Mouse (Mus musculus) cerebellum, postnatal 10 days (tissue): ENCODE measurements at regions not wholly inside any gene's neighbourhood (a gene's known extent, or its start where the extent isn't known, plus 50 kb on each side); places are given as distances from the start of the nearest gene placed in this dataset.
A peak's percentile ranks its signal among the peaks of the same experiment; 100 is the strongest.

Experiments used
- DNase-seq, 2 experiments: peaks; one replicate each; pipeline ENCODE4 v3.0.0; 2021; ENCODE audit warnings: mixed read lengths in 2 of 2

DNA sequence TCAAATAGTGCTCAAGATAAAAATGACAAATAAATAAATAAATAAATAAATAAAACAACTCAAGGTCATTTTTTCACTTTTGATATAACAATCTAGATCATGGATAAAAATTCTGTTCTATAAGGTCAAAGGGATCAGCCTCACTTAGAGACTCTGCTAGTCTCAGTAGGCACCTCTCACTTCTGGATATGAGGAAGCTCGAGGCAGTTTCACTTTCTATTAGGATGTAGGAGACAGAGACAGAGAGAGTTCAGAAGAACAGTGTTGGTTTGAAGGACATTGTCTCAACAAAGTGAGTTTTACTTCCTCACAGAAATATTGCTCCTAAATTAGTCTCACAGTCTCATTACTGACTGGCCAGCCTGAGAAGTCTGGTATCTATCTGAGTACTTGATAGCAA, 458.9 kb downstream of the Trib2 start:
- no peak for DNase-seq

DNA sequence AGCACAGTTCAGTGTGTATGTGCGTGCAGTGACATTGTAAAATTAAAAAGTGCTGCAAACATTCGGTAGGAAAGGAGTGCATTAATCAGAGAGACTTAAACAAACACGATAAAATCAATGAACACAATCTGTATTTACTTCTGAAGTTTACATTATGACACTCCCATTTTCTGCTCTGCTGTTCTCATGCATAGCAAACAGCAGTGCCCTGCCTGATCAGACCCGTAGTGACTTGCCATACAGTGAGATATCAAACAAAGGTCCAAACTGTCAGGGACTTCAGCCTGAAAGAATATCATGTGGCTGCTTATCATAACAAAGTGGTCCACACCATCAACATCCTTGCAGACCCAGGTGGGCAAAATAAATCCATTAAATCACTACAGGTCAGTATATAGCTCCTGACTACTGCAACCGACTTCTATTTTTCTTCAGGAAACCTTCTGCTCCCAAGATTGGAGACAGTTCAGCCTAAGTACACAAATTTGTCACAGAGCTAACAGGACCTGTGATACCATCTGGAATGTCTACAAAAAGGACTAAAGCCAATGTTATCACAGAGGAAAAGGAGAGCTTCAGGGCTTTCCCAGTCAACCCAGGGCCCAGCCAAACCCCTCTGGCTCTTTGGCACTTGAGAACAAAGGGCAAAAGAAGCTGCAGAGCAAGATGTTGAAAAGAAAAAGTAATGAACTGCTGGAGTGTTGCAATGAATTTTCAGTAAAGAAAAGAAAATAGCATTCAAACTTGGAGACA, 495.8 kb downstream of the Trib2 start:
- peak in 1 of 2 experiments; percentile 6 for DNase-seq

DNA sequence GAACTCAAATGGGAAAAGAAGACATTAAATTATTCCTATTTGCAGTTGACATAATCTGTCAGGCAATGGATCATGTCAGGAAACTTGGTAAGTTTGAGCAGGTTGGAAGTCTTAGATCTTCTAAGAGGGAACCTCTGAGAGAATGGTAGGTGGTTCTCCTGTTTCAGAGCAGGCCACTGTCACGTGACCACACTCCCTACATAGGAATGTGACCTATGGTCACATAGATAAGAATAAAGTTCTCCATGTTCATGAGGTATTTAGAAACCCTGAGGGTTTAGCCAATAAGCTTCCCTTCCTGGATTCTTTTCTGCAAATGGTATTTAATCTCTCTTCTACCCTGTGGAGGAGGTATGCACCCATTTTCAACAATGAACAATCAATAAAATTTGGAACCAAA, 497.1 kb downstream of the Trib2 start:
- DNase-seq = no peak

DNA sequence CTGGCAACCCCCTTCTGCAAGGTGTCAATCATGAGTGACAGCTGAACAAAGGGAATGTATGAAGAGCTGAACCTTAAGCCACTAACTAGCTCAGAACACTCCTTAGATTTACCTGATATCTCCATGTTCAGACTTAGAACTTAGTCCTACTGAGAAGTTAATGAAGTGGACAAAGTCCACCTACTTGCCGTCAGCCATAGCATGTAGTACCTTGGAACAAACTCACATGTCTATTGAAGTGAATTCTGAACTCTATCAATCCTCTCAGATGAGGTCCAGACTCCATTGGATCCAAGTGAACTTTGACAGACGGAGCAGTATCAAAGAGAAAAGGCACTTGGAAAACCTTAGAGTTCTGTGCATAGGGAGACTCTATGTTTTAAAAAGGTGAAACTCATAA, 521.8 kb downstream of the Trib2 start:
- DNase-seq = no peak

DNA sequence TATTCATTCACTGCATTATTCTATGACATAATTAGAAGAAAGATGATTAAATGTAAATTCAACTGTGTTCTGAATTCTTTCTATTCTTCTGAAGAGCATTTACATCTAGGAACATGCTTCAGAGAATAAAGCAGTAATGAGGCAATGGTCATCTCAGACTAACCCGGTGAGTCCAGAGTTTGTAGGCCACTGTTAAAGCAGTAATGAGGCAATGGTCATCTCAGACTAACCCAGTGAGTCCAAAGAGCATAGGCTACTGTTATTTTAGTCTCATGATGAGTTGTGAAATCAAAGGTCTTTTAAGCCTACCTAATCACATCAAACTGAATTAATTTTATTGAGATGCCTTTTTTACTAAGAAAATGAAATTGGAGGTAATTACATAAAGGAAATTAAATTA, 554.6 kb downstream of the Trib2 start:
- DNase-seq = no peak

DNA sequence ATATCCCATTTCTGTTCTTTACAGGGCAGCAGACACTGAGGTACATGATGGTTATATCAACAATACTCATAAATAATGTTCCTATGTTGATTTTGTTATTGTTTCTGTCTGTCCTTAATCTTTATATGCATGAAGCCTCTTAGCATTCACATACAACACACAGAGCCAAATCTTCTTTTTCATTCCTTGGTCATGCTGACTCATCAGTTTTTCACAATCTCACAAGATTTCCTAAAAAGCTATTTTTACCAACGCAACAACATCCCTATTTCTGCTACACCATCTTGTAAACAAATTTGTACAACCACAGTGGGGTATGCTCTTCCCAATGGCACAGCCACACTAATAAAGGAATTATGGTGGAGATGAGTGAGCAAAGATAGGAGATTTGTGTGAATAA, 555.1 kb downstream of the Trib2 start:
- no peak for DNase-seq

DNA sequence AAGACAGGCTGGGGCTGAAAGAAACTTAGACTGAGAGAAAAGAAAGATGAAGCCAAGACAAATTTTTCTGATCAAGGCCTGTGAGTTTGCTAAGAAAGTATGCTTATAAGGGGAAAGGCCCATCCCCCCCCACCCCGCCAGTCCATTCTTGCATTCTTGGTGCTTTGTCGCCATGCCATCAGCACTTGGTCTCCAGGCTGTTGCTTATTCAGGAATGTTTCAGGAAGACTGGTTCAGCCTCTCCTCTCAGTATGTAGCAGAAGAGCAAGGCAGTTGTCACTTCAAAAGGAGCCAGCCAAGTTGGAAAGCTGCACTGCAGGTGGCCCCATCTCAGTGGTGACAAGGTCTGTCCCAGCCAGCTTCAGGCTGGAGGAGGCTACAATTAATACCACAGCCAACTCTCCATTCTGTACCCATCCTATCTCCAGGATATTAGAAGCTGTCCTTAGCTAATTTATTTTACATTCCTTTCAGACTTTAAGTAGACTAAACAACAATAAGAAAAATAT, 555.8 kb downstream of the Trib2 start:
- peak; percentile 42 to 71 for DNase-seq

DNA sequence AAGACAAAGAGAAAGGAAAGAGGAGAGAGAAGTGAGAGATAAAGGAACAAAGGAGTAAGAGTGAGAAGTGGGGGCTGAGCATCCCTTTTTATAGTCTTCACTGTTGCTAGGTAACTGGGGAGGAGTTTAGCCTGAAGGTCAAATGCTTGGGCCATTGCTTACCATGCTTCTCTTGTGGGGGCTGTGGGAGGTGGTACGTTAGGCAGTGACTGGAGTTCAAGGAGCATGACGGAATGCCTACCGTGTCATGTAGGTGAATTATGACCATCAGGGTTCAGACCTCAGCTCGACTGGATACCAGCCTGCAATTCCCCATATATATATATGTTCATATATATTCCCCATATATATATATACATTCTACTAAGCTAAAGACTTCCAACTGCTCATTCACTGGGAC, 571.8 kb downstream of the Trib2 start:
- no peak for DNase-seq

DNA sequence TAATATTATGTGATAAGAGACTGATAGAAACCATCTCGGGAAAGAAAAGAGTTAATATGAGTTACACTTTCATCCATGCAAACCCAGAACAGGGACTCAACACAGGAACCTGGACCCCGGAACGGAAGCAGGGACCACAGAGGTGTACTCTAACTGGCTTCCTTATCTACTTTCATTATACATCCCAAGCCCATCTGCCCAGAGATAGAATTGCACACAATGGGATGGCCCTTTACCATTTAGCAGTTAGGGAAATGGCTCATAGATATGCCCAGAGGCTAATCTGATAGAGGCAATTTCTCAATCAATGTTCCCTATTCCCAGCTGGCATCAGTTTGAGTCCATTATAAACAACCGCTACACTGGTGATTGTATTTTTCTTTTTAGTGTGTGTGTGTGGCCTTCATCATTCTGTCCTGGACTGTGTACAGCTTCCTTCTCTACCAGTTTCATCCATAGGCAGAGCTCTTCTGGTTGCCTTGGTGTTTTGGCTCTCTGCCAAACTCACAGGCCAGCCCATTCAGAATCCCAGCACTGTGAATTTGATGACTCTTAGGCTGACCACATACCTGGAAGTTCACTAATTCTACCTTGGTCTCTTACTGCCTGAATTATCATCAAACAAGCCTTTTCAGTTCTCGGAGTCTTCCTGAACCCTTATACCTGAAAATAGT, 594.1 kb downstream of the Trib2 start:
- peak; percentile 46 to 53 for DNase-seq

DNA sequence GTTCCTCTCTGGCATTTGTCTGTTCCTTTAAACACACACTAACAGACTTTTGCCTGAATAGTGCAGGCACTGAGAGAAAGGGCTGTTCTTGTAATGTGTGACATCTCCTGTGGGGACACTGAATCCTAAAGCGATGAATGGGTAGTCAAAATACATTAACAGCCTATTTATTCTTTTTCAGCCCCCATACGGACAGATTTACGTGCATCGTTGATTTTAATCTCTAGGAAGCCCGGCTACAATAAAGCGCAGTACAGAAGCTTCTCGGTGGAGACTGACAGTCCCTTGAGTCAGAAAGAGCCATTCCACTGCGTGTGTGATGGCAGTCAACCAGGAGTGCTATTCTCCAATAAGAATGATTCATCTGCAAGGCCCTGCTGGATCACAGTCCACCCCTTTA, 598.2 kb downstream of the Trib2 start:
- DNase-seq = peak; percentile 46 to 52

DNA sequence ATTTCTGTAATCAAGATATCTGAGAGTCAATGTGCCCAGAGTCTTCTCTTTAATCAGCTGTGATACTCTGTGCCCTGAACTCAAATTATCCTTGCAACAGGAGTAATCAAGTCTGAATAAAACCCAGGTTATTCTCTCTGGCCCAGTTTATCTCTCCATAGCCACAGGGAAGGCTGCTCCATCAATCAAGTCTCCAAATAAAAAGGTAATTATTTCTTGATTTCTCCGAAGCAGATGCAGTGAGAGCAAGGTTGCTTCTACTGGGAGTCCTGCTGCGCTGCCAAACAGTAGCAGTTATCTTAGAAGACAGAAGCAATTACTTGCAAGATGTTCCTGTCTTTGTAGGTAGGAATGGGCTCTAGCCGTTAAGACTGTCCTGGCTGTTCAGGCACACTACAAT, 600.5 kb downstream of the Trib2 start:
- DNase-seq = no peak

DNA sequence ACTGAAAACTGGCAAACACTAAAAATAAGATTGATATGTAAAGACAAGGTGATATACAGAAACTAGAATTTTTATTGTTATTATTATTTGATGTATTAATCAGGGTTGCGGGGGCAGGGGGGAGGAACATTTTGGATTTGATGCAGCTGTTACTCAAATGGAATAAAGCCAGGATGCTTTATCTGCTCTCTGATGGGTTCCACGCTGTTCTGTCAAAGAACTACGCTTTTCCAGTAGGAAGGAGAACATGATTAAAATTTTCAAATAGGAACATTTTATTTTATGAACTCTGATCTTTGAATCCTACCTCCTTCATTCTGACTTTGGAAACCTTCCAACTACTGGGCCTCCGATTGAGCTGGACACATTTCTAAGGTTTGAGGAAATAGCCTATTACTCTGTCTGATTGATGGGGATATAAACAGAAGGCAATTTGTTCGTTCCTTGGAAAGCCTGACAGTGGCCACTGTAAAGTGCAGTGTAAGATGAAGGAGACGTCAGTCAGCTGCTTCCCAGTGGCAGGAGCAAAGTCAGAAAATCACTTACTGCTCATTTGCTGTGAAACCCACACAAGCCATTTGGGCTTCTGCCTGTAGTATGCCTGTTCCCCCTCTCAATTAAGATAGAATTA, 642.2 kb downstream of the Trib2 start:
- DNase-seq = peak; percentile 2 to 5

DNA sequence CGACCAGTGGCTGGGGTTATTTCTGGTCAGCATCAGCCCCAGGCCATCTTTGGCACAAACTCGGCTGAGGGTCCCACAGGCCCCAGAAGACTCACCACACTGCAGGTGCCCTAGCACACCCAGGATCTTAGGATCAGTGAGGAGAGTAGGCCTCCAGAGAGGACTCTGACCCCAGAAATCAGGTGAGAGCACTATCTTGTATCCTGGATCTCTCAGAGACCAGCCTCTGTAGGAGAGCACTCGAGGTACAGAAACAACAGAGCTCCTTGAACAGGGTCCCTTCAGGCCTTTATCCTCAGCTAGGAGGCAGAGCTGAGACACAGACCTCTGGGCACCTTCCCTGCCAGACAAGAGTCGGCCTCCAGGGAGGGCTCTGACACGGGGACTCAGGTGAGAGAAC, 654.1 kb downstream of the Trib2 start:
- no peak for DNase-seq

DNA sequence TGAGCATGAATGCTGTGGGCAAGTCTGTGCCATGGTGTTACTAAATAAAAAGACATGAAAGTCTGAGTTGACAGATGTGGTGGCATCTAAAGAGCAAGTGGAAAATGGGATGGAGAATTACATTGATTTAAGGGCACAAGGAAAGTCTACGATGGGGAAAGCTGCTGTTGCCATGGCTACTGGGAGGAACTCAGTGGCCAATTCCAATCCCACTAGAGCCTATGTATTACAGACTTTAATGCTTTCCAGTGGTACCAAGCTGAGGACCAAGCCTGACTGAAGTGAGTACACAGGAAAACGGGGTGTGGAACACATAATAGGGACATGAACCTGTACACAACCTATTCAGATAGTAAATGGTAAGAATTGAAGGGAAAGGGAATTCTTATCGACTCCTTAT, 654.9 kb downstream of the Trib2 start:
- no peak for DNase-seq

DNA sequence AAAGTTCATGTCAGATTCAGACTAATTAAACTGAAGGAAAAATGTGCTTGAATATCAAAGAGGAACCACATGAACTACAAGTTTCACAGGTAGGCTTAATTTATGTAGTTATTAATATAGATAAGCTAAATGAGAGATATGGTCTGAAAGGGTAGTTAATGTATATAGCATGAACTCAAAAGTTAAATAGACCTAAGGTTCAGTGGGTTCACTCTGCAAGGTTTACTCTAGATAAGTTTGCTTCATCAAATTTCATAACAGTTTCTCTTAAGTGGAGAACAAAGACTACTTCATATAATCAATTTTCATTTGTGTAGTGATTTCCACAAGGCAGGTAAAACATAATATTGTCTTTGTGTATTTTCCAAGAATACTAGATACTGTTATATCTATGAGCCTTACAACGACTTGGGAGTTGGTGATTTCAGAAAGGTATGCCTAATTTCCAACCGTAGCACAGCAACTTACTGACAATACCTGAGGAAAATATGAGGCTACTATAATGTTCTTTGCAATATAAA, 656.2 kb downstream of the Trib2 start:
- DNase-seq = no peak

DNA sequence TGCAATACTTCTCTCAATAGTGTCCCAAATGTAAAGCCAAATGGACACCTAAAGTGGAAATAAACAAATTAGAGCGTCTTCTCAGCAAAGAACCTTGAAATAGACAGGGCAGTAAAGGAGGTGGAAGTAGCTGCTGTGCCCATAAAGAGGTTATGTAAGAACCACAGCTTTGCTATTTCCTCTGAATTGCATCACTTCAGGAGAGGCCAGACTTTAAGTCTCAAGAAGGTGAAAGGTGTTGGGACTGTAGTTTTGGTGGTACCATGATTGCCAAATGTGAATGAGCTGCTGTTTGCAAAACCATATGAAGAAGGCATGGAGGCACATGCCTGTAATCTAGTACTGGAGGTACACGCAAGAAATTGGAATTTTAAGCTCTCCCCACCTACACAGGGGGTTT, 670.3 kb downstream of the Trib2 start:
- no peak for DNase-seq

DNA sequence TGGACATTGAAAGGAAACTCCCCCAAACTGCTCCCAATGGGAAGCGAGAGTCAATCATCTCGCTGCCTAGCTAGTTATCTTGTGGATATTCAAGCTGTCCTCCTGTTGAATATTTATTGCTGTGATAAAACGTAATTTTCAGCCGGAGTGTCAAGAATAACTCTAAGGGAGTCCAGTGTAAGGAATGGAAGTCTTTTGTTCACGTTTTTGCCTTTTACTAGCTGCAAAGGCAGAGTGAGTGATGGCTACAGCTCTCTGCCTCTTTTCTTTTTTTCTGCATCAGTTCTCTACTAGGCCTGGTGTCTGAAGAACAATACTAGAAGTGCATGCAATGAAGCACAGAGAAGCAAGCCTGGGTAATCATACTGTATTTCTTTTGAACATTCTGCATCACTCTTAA, 679.7 kb downstream of the Trib2 start:
- DNase-seq = no peak

DNA sequence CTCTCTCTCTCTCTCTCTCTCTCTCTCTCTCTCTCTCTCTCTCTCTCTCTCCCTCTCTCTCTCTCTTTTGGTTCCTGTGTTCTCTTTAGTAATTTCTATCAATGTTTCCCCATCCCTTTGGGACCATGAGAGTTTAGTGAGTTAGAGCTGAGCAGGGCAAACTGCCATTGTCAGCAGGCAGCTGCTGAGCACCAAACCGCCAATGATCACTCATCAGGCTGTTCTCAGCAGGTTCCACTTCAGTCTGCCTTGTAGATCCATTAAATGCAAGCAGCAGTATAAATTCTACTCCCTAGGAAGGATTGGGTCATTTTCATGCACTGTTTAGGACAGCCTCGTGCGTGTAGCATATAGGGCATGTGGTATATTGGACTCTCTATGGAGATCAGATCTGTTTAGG, 692.5 kb downstream of the Trib2 start:
- peak in 1 of 2 experiments; percentile 25 for DNase-seq

DNA sequence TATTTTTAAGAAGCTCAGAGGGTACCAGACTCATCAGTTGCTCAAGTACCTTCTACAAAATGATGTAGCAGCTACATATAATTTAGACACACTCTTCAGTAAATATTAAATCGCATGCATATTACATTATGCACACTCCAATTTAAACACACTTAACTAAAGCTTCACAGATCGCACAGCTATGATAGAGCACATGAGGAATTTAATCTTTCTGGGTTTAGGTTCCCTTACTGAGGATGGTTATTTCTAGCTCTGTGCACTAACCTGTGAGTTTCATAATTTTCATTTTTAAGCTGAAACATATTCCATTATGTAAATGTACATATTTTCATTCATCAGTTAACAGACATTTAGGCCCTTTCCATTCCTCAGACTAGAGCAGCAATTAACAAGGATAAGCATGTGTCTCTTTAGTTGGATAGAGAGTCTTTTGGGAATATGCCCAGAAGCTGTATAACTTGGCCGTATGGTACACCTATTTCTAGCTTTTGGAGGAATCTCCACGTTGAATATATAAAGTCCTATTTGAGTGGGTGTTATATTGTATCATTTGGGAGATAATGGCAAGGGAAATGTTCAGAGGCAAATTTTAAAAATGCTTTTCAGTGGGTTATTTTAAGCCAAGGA, 694.0 kb downstream of the Trib2 start:
- peak in 1 of 2 experiments; percentile 10 for DNase-seq

DNA sequence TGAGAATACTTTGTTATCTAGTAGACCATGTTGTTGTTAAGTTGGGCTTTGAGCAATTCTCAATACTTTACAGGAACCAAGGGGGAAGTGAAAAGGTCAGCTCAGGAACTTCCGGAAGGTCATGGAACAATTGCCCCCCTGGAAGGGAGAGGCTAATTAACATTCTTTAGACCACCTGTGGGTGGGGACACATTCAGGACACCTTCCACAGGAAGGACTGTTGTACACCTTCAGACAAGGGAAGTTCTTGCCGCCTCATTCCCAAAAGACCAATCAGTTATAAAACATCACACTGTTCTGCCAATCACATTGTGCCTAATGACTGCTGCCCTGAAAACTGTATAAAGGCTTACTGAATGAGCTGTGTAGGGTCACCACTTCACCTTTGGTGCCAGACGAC, 701.2 kb downstream of the Trib2 start:
- DNase-seq = no peak

DNA sequence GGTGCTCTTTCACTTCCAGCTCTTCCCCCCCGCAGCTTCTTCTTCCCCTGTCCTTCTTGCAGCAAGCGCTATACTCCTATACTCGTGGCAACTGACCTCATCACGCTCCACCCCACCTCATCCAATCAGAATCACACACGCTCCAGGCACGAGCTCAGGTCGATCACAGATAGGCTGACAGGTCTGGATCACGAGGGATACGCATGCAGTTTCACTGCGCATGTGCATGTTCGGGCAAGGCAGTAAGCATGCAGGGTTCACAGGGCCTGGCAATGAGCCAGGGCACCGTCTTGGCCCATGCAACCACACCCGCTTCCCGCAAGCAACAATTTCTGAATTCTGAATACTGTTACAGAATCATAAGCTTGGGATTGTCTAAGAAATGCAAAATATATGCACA, 701.9 kb downstream of the Trib2 start:
- DNase-seq = no peak

DNA sequence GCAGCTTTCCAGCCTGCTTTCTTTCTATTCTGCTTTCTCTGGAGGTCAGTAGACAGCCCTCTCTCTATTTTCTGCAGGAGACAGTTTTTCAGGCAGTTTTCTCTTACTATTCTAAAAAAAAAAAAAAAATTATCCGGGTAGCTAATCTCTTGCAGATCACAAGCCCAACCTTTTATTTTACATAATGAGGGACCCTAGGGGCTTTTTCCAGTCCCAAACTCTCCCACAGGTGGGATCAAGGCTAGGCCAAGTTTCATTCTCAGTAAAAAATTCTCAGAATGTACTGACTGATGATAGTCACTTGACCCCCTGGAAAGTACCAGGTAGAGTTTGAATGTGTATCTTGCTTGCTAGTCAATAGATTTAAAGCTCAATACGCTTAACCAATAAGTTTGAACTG, 705.7 kb downstream of the Trib2 start:
- DNase-seq = no peak

DNA sequence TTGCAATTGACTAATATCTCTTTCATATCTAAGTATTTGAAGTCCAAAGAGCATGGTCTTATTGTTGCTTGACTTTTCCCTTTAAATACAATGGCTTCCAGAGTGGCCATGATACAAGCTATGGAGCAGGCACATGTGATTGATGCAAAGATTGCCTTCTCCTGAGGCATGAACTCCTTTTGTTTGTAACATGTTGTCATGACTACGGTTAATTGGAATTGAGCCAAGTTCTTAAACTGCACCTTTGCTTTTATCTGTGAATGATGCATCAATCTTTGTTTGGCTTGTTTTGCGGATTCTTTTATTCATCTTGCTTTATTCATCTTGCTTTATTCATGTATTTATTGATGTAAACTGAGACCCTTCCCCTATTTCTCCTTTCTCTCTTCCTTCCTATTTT, 711.8 kb downstream of the Trib2 start:
- DNase-seq = no peak
